ENCODE assay signal across 8 mouse cellular contexts in the genomic region with DNA sequence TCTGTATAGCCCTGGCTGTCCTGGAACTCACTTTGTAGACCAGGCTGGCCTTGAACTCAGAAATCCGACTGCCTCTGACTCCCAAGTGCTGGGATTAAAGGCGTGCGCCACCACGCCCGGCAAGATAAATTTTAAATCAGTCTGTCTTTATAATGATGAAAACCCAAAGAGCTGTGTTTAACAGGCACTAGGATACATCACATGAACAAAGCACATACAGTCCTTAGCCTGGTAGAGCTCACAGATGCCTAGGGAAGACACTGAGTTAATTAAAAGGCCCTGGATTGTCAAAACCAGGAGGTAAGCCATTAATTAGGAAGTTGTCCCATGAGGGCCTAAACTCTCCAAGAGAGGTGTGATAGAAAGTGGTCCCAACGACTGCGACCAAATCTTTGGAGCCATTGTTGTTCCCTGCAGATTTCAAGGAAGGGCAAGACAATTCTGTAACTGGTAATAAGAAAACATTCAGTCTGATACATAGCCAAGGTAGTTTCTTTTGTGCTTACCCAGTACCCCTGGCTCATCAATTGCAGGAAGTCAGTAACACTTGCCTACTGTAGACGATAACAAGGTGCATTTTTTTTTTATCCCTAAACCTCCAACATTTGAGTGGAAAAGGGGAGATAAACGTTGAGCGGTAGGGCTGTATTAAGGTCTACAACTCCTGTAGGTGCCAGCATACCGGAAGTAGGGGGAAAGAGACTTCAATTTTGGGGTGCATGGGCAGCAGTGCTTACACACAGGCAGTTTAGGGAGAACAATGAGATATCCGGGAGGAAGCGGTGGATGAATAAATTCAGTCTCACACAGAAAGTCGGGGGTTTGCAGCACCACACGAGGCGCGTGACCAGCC. TPM values are rescaled to one million over a fixed set of nuclear protein-coding genes. Genes with fewer than 3 reads are reported as not detected.
DNase-seq lines count a peak whose midpoint lies in the region; ATAC-seq and TF ChIP-seq lines count a peak whose summit lies in the region.

No protein-coding gene starts in this region.

- H3K4me3 ChIP-seq in lung, embryonic 14.5 days (ENCODE audit: low read depth, low read length), result peak overlapping the region; percentile 92
- H3K4me3 ChIP-seq in hindbrain, embryonic 13.5 days, result peak overlapping the region; percentile 90
- H3K4me3 ChIP-seq in midbrain, embryonic 13.5 days (replicated peaks), result peak overlapping the region; percentile 66

- peak; percentile 4 for DNase-seq in lung, embryonic 14.5 days
- no peak for DNase-seq in lung, postnatal 36 days
- DNase-seq in layer of hippocampus, adult 9-11 months, result no peak
- no peak for DNase-seq in spleen, postnatal 10 days (ENCODE audit: low spot score in 2 of 2)
- no peak for DNase-seq in T-cell, adult 2 months (ENCODE audit: low spot score)

- no peaks in the 10 kb centered on the region for H3K36me3 ChIP-seq in lung, embryonic 14.5 days (ENCODE audit: insufficient read depth)
- no peaks in the 10 kb centered on the region for H3K36me3 ChIP-seq in hindbrain, embryonic 13.5 days
- no peaks in the 10 kb centered on the region for H3K36me3 ChIP-seq in midbrain, embryonic 13.5 days

- no peaks in the 10 kb centered on the region for H3K9me3 ChIP-seq in lung, embryonic 14.5 days (ENCODE audit: low read depth, low read length)
- no peaks in the 10 kb centered on the region for H3K9me3 ChIP-seq in hindbrain, embryonic 13.5 days
- 0 out of 2 replicates have a peak, but pooled peaks cover 4% of the 10 kb centered on the region for H3K9me3 ChIP-seq in midbrain, embryonic 13.5 days

- peak overlapping the region; percentile 100 for H3K9ac ChIP-seq in lung, embryonic 14.5 days
- H3K9ac ChIP-seq in hindbrain, embryonic 13.5 days, result peak overlapping the region; percentile 96
- peak overlapping the region; percentile 80 for H3K9ac ChIP-seq in midbrain, embryonic 13.5 days (replicated peaks)

- ATAC-seq in lung, embryonic 14.5 days (ENCODE audit: insufficient read depth), result peak; percentile 0; the same call in 1 of the 2 replicates
- ATAC-seq in common myeloid progenitor, adult 5-6 weeks (replicated peaks; ENCODE audit: low read depth, poor library complexity, severe bottlenecking), result peak; percentile 47
- peak; percentile 74 for ATAC-seq in hindbrain, embryonic 13.5 days (ENCODE audit: low FRiP score)
- peak; percentile 2; the same call in 1 of the 2 replicates for ATAC-seq in midbrain, embryonic 13.5 days

- WGBS in lung, embryonic 14.5 days, result 39% methylated on average over 17 of the region's 17 CpGs
- WGBS in hindbrain, embryonic 13.5 days, result 38% methylated on average over 17 of the region's 17 CpGs
- 39% methylated on average over 17 of the region's 17 CpGs for WGBS in midbrain, embryonic 13.5 days

- no peaks in the 10 kb centered on the region for H3K27me3 ChIP-seq in lung, embryonic 14.5 days (ENCODE audit: insufficient read depth, low read length)
- no peaks in the 10 kb centered on the region for H3K27me3 ChIP-seq in hindbrain, embryonic 13.5 days
- H3K27me3 ChIP-seq in midbrain, embryonic 13.5 days, result no peaks in the 10 kb centered on the region

- peak overlapping the region; percentile 75 for H3K27ac ChIP-seq in lung, embryonic 14.5 days (ENCODE audit: low read depth)
- peak overlapping the region; percentile 99 for H3K27ac ChIP-seq in hindbrain, embryonic 13.5 days
- H3K27ac ChIP-seq in midbrain, embryonic 13.5 days, result peak overlapping the region; percentile 98

- H3K4me1 ChIP-seq in lung, embryonic 14.5 days (ENCODE audit: insufficient read depth), result peaks cover 20% of the 10 kb centered on the region
- H3K4me1 ChIP-seq in hindbrain, embryonic 13.5 days (replicated peaks), result peaks cover 25% of the 10 kb centered on the region
- peaks cover 32% of the 10 kb centered on the region for H3K4me1 ChIP-seq in midbrain, embryonic 13.5 days (replicated peaks)

- H3K4me2 ChIP-seq in lung, embryonic 14.5 days, result peak overlapping the region; percentile 86
- H3K4me2 ChIP-seq in hindbrain, embryonic 13.5 days, result peak overlapping the region; percentile 62
- H3K4me2 ChIP-seq in midbrain, embryonic 13.5 days (replicated peaks), result peak overlapping the region; percentile 61

- no peak for TF ChIP-seq CTCF in lung, embryonic 14.5 days (IDR thresholded peaks at IDR 0.05; ENCODE audit: low read depth)

RNA-seq across cellular contexts. Expression of gene Pum2, which starts 0.6 kb away (rescaled TPM):
- polyA plus RNA-seq in lung, embryonic 14.5 days (2014; fragmentation: Nextera tagmentation; extraction: Ambion mirVana), result 64.2 and 64.5 TPM in 2 replicates
- 201 and 210 TPM in 2 replicates for total RNA-seq in common myeloid progenitor, adult 5-6 weeks (2017)
- polyA plus RNA-seq in hindbrain, embryonic 13.5 days (2015; fragmentation: Nextera tagmentation; extraction: Ambion mirVana), result 52.5 and 56.1 TPM in 2 replicates
- 58.6 and 66.7 TPM in 2 replicates for polyA plus RNA-seq in midbrain, embryonic 13.5 days (2015; fragmentation: Nextera tagmentation; extraction: Ambion mirVana)

Comparison
In these comparisons a context has a peak if more than half of its experiments do, and no peak if none do; other contexts are left out.
1. ATAC-seq: peak in every context shown above with its lines; median percentile 74 in hindbrain, embryonic 13.5 days; 47 in common myeloid progenitor, adult 5-6 weeks; 2 in midbrain, embryonic 13.5 days; 0 in lung, embryonic 14.5 days.